Mouse (Mus musculus) frontal cortex, adult 2 months (tissue): ENCODE results near the gene Agt. TPM values are rescaled to one million over a fixed set of nuclear protein-coding genes. Genes with fewer than 3 reads are reported as not detected.

Experiments used
- DNase-seq, 2 experiments: peaks; one replicate each; pipeline ENCODE4 v3.0.0; 2022; ENCODE audit warnings: low spot score in 1 of 2; ENCODE audit errors: extremely low spot score in 1 of 2
- polyA plus RNA-seq: library from polyadenylated mRNA; depleted of rRNA; stranded (reverse); fragments of >200 nt; gene quantifications from 2 replicates; pipeline ENCODE4 v1.2.3, GENCODE M21; 2012; rRNA removed

Gene Agt
- polyA plus RNA-seq, 1 experiment, result 18.1 TPM

DNA sequence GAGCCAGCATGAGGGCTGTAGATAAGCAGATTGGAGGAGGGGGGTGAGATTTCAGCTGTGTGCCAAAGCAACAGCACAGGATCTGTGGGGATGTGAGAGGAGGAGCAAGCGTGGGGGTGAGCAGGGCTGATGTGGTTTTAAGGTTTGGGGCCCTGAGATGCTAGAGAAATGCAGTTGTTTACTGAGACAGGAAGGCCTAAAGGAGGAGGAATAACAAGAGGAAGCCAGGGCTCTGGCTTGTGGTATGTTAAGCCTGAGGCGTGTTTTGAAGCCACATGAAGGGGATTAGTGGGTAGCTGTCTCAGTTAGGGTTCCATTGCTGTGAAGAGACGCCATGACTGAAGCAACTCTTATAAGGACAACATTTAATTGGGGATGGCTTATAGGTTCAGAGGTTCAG lies 60.4 kb downstream of the Agt start:
- no peak for DNase-seq

DNA sequence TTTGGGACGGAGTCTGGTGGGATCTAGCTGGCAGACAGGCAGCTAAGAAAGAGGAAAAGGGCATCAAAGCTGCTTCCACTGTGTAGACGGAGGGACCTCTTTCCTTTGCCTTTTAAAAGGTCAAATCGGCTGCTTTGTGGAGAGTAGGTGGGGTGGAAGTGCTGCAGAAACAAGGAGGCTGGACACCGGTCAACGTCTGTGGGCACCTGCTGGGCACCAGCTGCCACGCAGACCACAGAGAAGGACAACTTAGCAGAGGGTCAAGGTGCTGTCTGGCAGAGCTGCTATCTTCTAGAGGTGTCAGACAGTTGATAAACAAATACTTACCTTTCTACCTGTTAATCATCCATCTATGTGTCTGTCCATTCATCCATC lies 61.2 kb downstream of the Agt start:
- no peak for DNase-seq

DNA sequence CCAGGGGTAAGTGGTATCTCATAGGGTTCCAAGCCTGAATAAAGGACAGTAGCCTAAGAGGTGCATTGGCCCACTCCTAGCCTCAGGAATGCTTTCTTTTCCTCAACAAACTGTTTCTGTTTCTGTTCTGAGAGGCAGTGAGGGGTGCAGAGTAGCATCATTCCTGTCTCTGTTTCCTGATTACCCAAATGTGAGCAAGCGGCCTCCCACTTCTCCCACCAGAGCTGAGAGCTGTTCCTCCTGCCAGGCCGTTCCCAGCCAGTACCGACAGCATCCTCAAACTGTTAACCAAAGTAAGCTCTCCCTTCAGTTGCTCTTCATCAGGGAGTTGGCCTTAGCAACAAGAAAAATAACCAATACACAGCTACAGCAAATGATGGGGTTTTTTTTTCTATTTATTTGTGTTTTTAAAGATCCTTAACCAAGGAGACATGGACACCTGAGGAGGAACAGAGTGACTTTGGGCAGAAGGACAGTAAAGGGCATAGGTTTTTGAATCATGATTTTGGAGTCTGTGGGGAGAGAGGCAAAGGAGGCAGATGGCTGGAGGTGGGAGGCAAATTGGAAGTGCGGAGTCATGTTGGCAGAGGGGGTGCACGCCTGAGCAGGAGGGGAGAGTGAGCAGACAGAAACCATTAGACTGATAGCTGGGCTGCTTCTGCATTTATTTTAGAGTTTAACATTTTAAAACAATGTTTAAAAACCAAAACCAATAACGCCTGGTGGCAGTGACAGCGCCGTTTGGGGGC lies 61.8 kb downstream of the Agt start:
- DNase-seq, result peak; percentile 70 to 80

Other genes starting within 250 kb of the Agt start
- gene Pgbd5, start 130.0 kb downstream of the Agt start, polyA plus RNA-seq, result 150 and 161 TPM in 2 replicates
- 26.0 and 28.9 TPM in 2 replicates for gene Cog2, start 48.9 kb downstream of the Agt start, polyA plus RNA-seq
- gene Capn9, start 6.4 kb upstream of the Agt start, polyA plus RNA-seq, result 0.06 and 0.11 TPM in 2 replicates
- gene 2310022B05Rik, start 93.7 kb upstream of the Agt start, polyA plus RNA-seq, result 61.8 and 62.4 TPM in 2 replicates
- 40.7 and 44.3 TPM in 2 replicates for gene Ttc13, start 152.3 kb upstream of the Agt start, polyA plus RNA-seq
- gene Arv1, start 152.4 kb upstream of the Agt start, polyA plus RNA-seq, result 20.9 and 22.1 TPM in 2 replicates
- gene Fam89a, start 182.1 kb upstream of the Agt start, polyA plus RNA-seq, result 1.6 and 1.7 TPM in 2 replicates
- gene Trim67, start 223.4 kb upstream of the Agt start, polyA plus RNA-seq, result 5.2 and 5.3 TPM in 2 replicates